Mouse (Mus musculus): Measurements from ENCODE around the gene Folr2.

DNA sequence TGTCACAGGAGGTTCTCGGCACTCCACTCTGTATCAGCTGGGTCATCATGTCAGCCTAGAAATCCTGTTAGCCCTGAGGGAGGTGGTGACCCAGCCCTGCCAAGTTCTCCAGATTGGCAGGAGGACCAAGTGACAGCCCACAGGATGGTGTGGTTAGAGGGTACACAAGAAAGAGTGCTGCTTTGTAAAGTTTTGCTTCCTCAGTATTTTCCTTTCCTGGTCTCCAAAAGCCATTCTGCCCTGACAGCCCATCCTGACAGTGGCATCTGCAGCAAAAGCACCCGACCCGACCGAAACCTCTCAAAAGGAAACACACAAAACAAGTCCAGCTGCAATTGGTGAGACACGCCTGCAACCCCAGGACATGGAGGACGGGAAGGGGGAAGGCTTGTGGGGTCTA lies 12.8 kb downstream of the Folr2 start:
- TF ChIP-seq POLR2A (IDR thresholded peaks at IDR 0.05; ENCODE audit: insufficient read depth, low read length) (no peak), CTCF (IDR thresholded peaks at IDR 0.05; ENCODE audit: low read depth, low read length) (no peak)

Measured in ES-Bruce4 (cell line).